Mouse (Mus musculus) G1E (cell line): ENCODE data around the gene Add1.

Source experiments
- CTCF ChIP-seq: IDR thresholded peaks from 2 replicates; pipeline ENCODE4 v1.5.1; 2012; ENCODE audit warnings: low read depth, low read length, inconsistent platforms, mixed read lengths
- GATA1 ChIP-seq: IDR thresholded peaks from 2 replicates; pipeline ENCODE4 v1.6.1; 2012; ENCODE audit warnings: borderline replicate concordance, low read length, inconsistent platforms, mixed read lengths
- GATA2 ChIP-seq: IDR thresholded peaks from 2 replicates; pipeline ENCODE4 v1.6.1; 2012; ENCODE audit warnings: low read depth, low read length, inconsistent platforms, borderline replicate concordance
- POLR2AphosphoS5 ChIP-seq: IDR thresholded peaks from 2 replicates; pipeline ENCODE4 v1.6.1; 2012; ENCODE audit warnings: low read depth, low read length, inconsistent platforms; ENCODE audit not compliant: insufficient replicate concordance
- TAL1 ChIP-seq: conservative IDR thresholded peaks from 2 replicates; pipeline ENCODE4 v1.6.1; 2012; ENCODE audit warnings: low read depth, low read length, inconsistent platforms, mixed read lengths

GRCm38 (mm10) chr5:34669493-34669892, 96.0 kb downstream of the Add1 start:
- TF ChIP-seq CTCF (peak; percentile 49; the same call in 1 of the 2 replicates), TAL1 (no peak), POLR2AphosphoS5 (no peak), GATA1 (no peak), GATA2 (no peak)
